Mouse (Mus musculus) C2C12 (cell line): ENCODE data around the gene Hspbp1. TPM values are rescaled to one million over a fixed set of nuclear protein-coding genes. Genes with fewer than 3 reads are reported as not detected.

Source experiments
- H3K27me3 ChIP-seq: one replicate; pipeline ENCODE4 v1.6.1; 2011; ENCODE audit not compliant: control insufficient read depth, insufficient read depth, insufficient read length
- H3K36me3 ChIP-seq: one replicate; pipeline ENCODE4 v1.6.1; 2011; ENCODE audit not compliant: control insufficient read depth, insufficient read depth
- H3K4me3 ChIP-seq: one replicate; pipeline ENCODE4 v1.5.1; 2011; ENCODE audit warnings: mild to moderate bottlenecking, control low read depth; ENCODE audit not compliant: poor library complexity, insufficient read depth, severe bottlenecking
- H3K79me2 ChIP-seq: one replicate; pipeline ENCODE4 v1.6.1; 2011; ENCODE audit not compliant: control insufficient read depth, insufficient read depth
- H3K79me3 ChIP-seq: one replicate; pipeline ENCODE4 v1.6.1; 2011; ENCODE audit warnings: low read depth, control low read depth
- H3ac ChIP-seq: one replicate; pipeline ENCODE3; 2011; ENCODE audit warnings: low read depth; ENCODE audit not compliant: control insufficient read depth, insufficient read length
- CEBPB ChIP-seq: IDR thresholded peaks from one replicate; pipeline ENCODE4 v1.6.1; 2011; ENCODE audit warnings: low read depth, mild to moderate bottlenecking, control low read depth, moderate library complexity
- CTCF ChIP-seq: IDR thresholded peaks from one replicate; pipeline ENCODE4 v1.5.1; 2011; ENCODE audit not compliant: control insufficient read depth, insufficient read depth, insufficient read length
- FOSL1 ChIP-seq: IDR thresholded peaks from one replicate; pipeline ENCODE4 v1.8.0; 2011; ENCODE audit warnings: mild to moderate bottlenecking, low read length; ENCODE audit not compliant: poor library complexity, insufficient read depth, severe bottlenecking
- MAX ChIP-seq: IDR thresholded peaks from one replicate; pipeline ENCODE4 v1.6.1; 2011; ENCODE audit warnings: mild to moderate bottlenecking, control low read depth
- MYOD1 ChIP-seq: IDR thresholded peaks from one replicate; pipeline ENCODE4 v1.6.1; 2011; ENCODE audit warnings: low read depth; ENCODE audit not compliant: control insufficient read depth, insufficient read length
- MYOG ChIP-seq: IDR thresholded peaks from one replicate; pipeline ENCODE4 v1.6.1; 2011; ENCODE audit not compliant: control insufficient read depth, insufficient read length; ENCODE audit errors: extremely low read depth
- USF1 ChIP-seq: IDR thresholded peaks from one replicate; pipeline ENCODE4 v1.6.1; 2011; ENCODE audit warnings: low read depth, mild to moderate bottlenecking, control low read depth, moderate library complexity
- polyA plus RNA-seq: library from polyadenylated mRNA; unstranded; fragments of >200 nt; fragmentation: generic; extraction: Trizol; gene quantifications from one replicate; pipeline ENCODE4 v1.2.1, GENCODE M21; 2012; ENCODE audit warnings: missing spikeins

Gene Hspbp1
- polyA plus RNA-seq, 1 experiment = 110 TPM

DNA sequence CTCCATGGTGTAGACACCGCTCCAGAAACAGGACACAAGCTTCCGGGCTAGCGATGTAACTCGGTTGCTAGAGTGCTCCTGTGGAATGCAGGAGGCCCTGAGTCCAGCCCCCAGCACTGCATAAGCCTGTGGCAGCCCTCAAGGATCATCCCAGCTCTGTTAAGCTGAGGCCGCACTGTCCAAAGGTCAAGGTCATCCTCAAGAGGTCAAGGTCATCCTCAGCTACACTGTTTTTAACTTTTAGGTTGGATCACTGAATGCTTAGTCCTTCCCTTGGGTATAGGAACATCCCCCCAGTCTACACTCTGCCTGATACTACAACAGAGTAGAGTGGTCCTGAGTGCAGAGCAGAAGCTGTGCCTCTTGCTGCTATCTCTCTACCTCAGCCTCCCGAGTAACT lies 8.1 kb upstream of the Hspbp1 start:
- H3K79me3 ChIP-seq = no peaks in the 10 kb centered on the region
- no peaks in the 10 kb centered on the region for H3K27me3 ChIP-seq
- no peaks in the 10 kb centered on the region for H3K79me2 ChIP-seq
- no peak overlapping the region for H3K4me3 ChIP-seq
- peaks cover 4% of the 10 kb centered on the region for H3K36me3 ChIP-seq
- TF ChIP-seq CEBPB = no peak
- no peak for TF ChIP-seq MAX
- TF ChIP-seq FOSL1 = no peak
- no peak for TF ChIP-seq MYOD1
- TF ChIP-seq CTCF = no peak
- TF ChIP-seq USF1 = no peak
- TF ChIP-seq MYOG = no peak
- no peak overlapping the region for H3ac ChIP-seq

DNA sequence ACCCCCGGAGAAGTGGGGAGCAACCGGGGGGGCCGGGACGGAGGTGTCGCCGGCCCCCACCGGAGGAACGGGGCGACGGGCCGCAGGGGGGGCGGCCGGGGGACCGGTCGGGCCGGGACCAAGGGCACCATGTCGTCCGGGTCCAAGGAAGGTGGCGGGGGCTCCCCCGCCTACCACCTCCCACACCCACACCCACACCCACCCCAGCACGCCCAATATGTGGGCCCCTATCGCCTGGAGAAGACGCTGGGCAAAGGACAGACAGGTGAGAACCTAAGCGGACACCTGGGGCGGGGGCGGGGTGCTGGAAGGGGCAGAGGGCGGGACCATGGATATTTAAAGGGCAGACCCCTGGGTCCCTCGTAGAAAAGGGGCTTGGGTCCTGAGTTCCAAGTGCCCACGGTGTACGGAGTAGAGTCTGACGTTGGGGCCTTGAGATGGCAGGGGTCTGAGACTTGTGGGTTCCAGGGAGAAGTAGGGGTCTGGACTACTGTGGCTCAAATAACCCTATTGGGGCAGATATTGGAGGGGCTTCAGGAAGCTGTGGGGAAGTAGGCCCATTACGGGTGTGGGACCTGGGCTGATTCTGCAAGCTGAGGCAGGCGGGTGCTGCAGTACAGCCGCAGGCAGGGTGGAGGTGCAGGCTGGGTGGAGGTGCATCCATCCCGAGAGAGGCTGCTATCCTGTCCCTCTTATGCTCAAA lies 6.2 kb upstream of the Hspbp1 start:
- TF ChIP-seq MYOG (no peak), MAX (no peak), MYOD1 (no peak), CEBPB (no peak), CTCF (no peak), USF1 (no peak), FOSL1 (no peak)
- H3K79me2 ChIP-seq = no peaks in the 10 kb centered on the region
- H3ac ChIP-seq = peak overlapping the region; percentile 65

DNA sequence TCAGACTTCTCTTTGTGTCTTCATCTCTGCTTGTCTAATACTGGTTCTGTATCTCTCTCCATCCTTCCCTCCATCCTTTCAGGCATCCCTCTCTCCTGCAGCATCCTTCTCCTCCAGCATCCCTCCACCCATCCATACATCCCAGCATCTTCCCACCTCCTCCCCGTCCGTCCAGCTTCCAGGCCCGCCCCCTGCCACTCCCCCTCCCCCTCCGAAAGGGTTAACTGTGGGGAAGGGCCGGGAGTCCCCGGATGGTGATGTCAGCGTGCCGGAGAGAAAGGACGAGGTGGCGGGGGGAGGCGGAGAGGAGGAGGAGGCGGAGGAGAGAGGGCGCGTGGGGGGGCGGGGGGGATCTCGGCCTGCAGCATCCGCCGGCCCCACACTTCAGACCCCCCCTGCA lies 5.5 kb upstream of the Hspbp1 start, which contains the start of gene Brsk1:
Gene Brsk1 (plus strand): TSS at position 218 of the 400 bp plus-strand sequence.
- no peaks in the 10 kb centered on the region for H3K27me3 ChIP-seq
- H3K79me3 ChIP-seq = no peaks in the 10 kb centered on the region
- no peaks in the 10 kb centered on the region for H3K79me2 ChIP-seq
- H3ac ChIP-seq = peak within 1 kb of the TSS; percentile 65
- H3K4me3 ChIP-seq = peak within 1 kb of the TSS; percentile 37
- peaks cover 4% of the 10 kb centered on the region for H3K36me3 ChIP-seq
- TF ChIP-seq MYOD1 (no peak), USF1 (no peak), CTCF (no peak)

More for the DNA sequence above, 6.2 kb upstream of the Hspbp1 start:
- peak overlapping the region; percentile 37 for H3K4me3 ChIP-seq
- no peaks in the 10 kb centered on the region for H3K79me3 ChIP-seq
- H3K36me3 ChIP-seq = peaks cover 4% of the 10 kb centered on the region
- no peaks in the 10 kb centered on the region for H3K27me3 ChIP-seq

DNA sequence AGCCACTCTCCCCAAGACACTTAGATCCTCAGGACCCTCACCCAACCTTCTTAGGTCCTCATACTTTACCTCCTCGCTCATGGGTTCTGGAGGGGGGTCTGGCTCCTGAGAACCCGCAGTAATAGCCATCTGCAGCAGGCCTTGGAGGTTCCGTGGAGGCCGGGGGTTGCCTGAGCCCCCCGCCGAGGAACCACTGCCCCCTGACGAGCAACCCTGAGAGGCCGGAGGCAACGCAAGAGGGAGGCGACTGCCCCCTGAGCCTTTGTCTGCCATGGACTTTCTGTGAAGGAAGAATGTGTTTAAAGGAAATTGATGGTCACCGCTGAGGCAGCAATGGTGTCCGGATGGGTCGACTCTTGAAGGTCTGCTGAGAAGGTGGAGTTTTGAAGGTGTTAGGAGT lies 665 bp downstream of the Hspbp1 start:
- Histone ChIP-seq H3K79me3 (peaks cover 9% of the 10 kb centered on the region), H3K36me3 (peaks cover 19% of the 10 kb centered on the region), H3K79me2 (peaks cover 20% of the 10 kb centered on the region), H3K27me3 (no peaks in the 10 kb centered on the region), H3ac (peak overlapping the region; percentile 39), H3K4me3 (peak overlapping the region; percentile 71)
- no peak for TF ChIP-seq USF1
- no peak for TF ChIP-seq FOSL1
- no peak for TF ChIP-seq CTCF
- TF ChIP-seq CEBPB = no peak
- TF ChIP-seq MAX = no peak
- TF ChIP-seq MYOD1 = no peak
- no peak for TF ChIP-seq MYOG

DNA sequence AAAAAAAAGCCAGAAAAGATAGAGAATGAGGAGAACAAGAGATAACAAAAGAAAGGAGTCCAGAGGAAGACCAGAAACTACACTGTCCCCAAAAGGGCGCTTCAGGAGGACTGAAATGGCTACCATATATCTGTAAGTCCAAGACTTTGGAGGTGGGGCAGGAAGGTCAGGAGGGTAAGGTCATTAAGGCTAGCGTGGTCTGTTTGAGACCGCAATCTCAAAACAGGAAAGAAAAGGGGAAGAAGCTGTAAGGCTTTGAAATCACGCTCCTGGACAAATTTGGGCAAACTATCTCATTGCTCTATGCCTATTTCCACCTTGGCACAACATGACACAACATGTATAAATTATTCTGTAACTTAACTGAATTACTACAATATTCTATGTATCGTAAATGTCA lies 1.6 kb downstream of the Hspbp1 start:
- Histone ChIP-seq H3K79me3 (peaks cover 9% of the 10 kb centered on the region), H3K4me3 (no peak overlapping the region), H3K79me2 (peaks cover 20% of the 10 kb centered on the region), H3K36me3 (peaks cover 23% of the 10 kb centered on the region), H3ac (no peak overlapping the region), H3K27me3 (no peaks in the 10 kb centered on the region)
- TF ChIP-seq CEBPB (no peak), FOSL1 (no peak), MAX (no peak), MYOG (no peak), CTCF (no peak)

DNA sequence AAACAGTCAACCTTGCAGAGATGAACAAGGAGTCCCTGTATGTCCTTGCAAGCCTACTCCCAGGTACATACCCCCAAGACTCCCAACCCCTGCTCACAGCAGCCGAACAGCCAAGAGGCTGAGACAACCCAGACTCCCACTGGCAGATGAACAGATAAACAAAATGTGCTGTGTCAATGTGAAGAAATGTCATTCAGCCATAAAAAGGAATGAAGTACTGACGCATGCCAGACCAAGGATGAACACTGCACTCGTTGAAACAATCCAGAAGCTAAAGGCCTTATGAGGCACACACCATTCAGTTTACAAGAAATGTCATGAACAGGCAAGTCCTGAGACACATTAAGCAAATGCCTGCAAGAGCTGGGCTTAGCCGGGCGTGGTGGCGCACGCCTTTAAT lies 9.7 kb downstream of the Hspbp1 start:
- Histone ChIP-seq H3K79me3 (no peaks in the 10 kb centered on the region), H3K4me3 (no peak overlapping the region), H3K27me3 (no peaks in the 10 kb centered on the region), H3K79me2 (no peaks in the 10 kb centered on the region), H3ac (no peak overlapping the region), H3K36me3 (peaks cover 23% of the 10 kb centered on the region)
- no peak for TF ChIP-seq CTCF
- no peak for TF ChIP-seq FOSL1
- no peak for TF ChIP-seq MAX
